In genomic region chr3:127562974-127563373, GRCm38 (mm10) we compare ENCODE assay signal across 20 mouse cellular contexts. TPM values are rescaled to one million over a fixed set of nuclear protein-coding genes. Genes with fewer than 3 reads are reported as not detected.
DNase-seq lines count a peak whose midpoint lies in the region; ATAC-seq and TF ChIP-seq lines count a peak whose summit lies in the region.
"Had no signal": no experiment of that assay in that cellular context is flagged by ENCODE, and none has a peak within 500 bp of the region (broad histone marks: within the 10 kb centered on the region; RNA-seq: fewer than 3 reads in every experiment).

No protein-coding gene starts in this region.

- no peaks in the 10 kb centered on the region for H3K9me3 ChIP-seq in liver, embryonic 13.5 days (replicated peaks)
- no peaks in the 10 kb centered on the region for H3K9me3 ChIP-seq in G1E (replicated peaks)
- H3K9me3 ChIP-seq: embryonic facial prominence, embryonic 10.5 days; embryonic facial prominence, embryonic 12.5 days; forebrain, embryonic 13.5 days; forebrain, embryonic 15.5 days had no signal

- WGBS in liver, embryonic 13.5 days (ENCODE audit: insufficient replicate concordance), result 61% methylated on average over 4 of the region's 4 CpGs

- peaks cover 78% of the 10 kb centered on the region for H3K36me3 ChIP-seq in liver, embryonic 13.5 days
- peaks cover 73% of the 10 kb centered on the region for H3K36me3 ChIP-seq in G1E (replicated peaks)

- H3K4me1 ChIP-seq in liver, embryonic 13.5 days (replicated peaks), result peaks cover 6% of the 10 kb centered on the region
- peaks cover 47% of the 10 kb centered on the region for H3K4me1 ChIP-seq in G1E (ENCODE audit: insufficient read depth, low read depth, low read length)
- H3K4me1 ChIP-seq: embryonic facial prominence, embryonic 10.5 days; embryonic facial prominence, embryonic 12.5 days; forebrain, embryonic 13.5 days; forebrain, embryonic 15.5 days had no signal

- H3K4me2 ChIP-seq in liver, embryonic 13.5 days, result no peak overlapping the region
- H3K4me2 ChIP-seq: embryonic facial prominence, embryonic 12.5 days; forebrain, embryonic 13.5 days; forebrain, embryonic 15.5 days had no signal

- no peak overlapping the region for H3K4me3 ChIP-seq in liver, embryonic 13.5 days (replicated peaks)
- H3K4me3 ChIP-seq in G1E (ENCODE audit: low read depth, low read length), result peak overlapping the region; percentile 20; the same call in 1 of the 2 replicates
- H3K4me3 ChIP-seq: embryonic facial prominence, embryonic 10.5 days; embryonic facial prominence, embryonic 12.5 days; forebrain, embryonic 13.5 days; forebrain, embryonic 15.5 days had no signal

- peak; percentile 58 for ATAC-seq in liver, embryonic 13.5 days (ENCODE audit: low read depth)
- peak; percentile 96 for ATAC-seq in G1E (ENCODE audit: extremely low read depth, insufficient number of reproducible peaks, low FRiP score, poor library complexity, severe bottlenecking)
- peak; percentile 39 for ATAC-seq in megakaryocyte-erythroid progenitor cell, adult 5-6 weeks (replicated peaks; ENCODE audit: low FRiP score, low TSS enrichment, poor library complexity, severe bottlenecking)
- ATAC-seq: activated CD4-positive, CD25-positive, alpha-beta regulatory T cell, adult 4 months; forebrain, embryonic 13.5 days; forebrain, embryonic 15.5 days; forebrain, postnatal 0 days; Patski had no signal

- no peaks in the 10 kb centered on the region for H3K27me3 ChIP-seq in liver, embryonic 13.5 days
- no peaks in the 10 kb centered on the region for H3K27me3 ChIP-seq in G1E (ENCODE audit: insufficient read depth, low read length)
- H3K27me3 ChIP-seq: embryonic facial prominence, embryonic 12.5 days; forebrain, embryonic 13.5 days; forebrain, embryonic 15.5 days; Patski had no signal

- DNase-seq in liver, embryonic 13.5 days, result no peak
- DNase-seq in liver (no peak), G1E (ENCODE audit: low spot score) (peak; percentile 16)
- DNase-seq in kidney, postnatal 14 days, result no peak
- DNase-seq: adrenal gland, adult 8-10 months; adrenal gland, postnatal 14 days; adrenal gland, postnatal 36 days; cerebellum, adult 11-12 months; cerebellum, adult 2 months; cerebellum, adult 9-10 months; cerebellum, postnatal 10 days; cerebellum, postnatal 25 days; forebrain, postnatal 0 days had no signal

- H3K9ac ChIP-seq in liver, embryonic 13.5 days, result no peak overlapping the region
- H3K9ac ChIP-seq: embryonic facial prominence, embryonic 12.5 days; forebrain, embryonic 13.5 days; forebrain, embryonic 15.5 days; forebrain, postnatal 0 days had no signal

- H3K27ac ChIP-seq in liver, embryonic 13.5 days, result no peak overlapping the region
- H3K27ac ChIP-seq: embryonic facial prominence, embryonic 10.5 days; embryonic facial prominence, embryonic 12.5 days; forebrain, embryonic 13.5 days; forebrain, embryonic 15.5 days had no signal

- TF ChIP-seq CTCF in G1E (IDR thresholded peaks at IDR 0.05; ENCODE audit: low read depth, low read length), result no peak

RNA-seq across cellular contexts. Expression of gene Zgrf1, which starts 9.7 kb away (rescaled TPM):
- 3.6 and 4.0 TPM in 2 replicates for polyA plus RNA-seq in liver, embryonic 13.5 days (2015; fragmentation: Nextera tagmentation; extraction: Ambion mirVana)
- total RNA-seq in G1E (2014; fragmentation: Nextera tagmentation) (84.1 and 106 TPM in 2 replicates), G1E (2017) (33.4 and 36.5 TPM in 2 replicates)
- 1.6 and 2.4 TPM in 2 replicates for polyA plus RNA-seq in G1E (2012)
- total RNA-seq in megakaryocyte-erythroid progenitor cell, adult 5-6 weeks (2014; fragmentation: Nextera tagmentation), result 39.4 and 40.0 TPM in 2 replicates
- total RNA-seq in megakaryocyte-erythroid progenitor cell, adult 5-6 weeks (2017), result 24.4 and 26.6 TPM in 2 replicates

RNA-seq across cellular contexts. Expression of gene Larp7, which starts 9.8 kb away (rescaled TPM):
- 41.2 and 50.9 TPM in 2 replicates for polyA plus RNA-seq in liver, embryonic 13.5 days (2015; fragmentation: Nextera tagmentation; extraction: Ambion mirVana)
- total RNA-seq in G1E (2014; fragmentation: Nextera tagmentation) (76.6 and 86.7 TPM in 2 replicates), G1E (2017) (88.3 and 111 TPM in 2 replicates)
- polyA plus RNA-seq in G1E (2012), result 44.9 and 48.0 TPM in 2 replicates
- total RNA-seq in megakaryocyte-erythroid progenitor cell, adult 5-6 weeks (2014; fragmentation: Nextera tagmentation), result 74.0 and 76.2 TPM in 2 replicates
- 150 and 188 TPM in 2 replicates for total RNA-seq in megakaryocyte-erythroid progenitor cell, adult 5-6 weeks (2017)

Comparison
In these comparisons a context has a peak if more than half of its experiments do, and no peak if none do; other contexts are left out.
1. ATAC-seq: peak in every context shown above with its lines; median percentile 96 in G1E; 58 in liver, embryonic 13.5 days; 39 in megakaryocyte-erythroid progenitor cell, adult 5-6 weeks.